Mouse (Mus musculus) adrenal gland, adult 2 months (tissue): ENCODE data around the gene Ccdc88c. TPM values are rescaled to one million over a fixed set of nuclear protein-coding genes. Genes with fewer than 3 reads are reported as not detected.
"Not testable (repeated sequence)": the region's sequence is repeated elsewhere in the genome, so short reads cannot be mapped to it uniquely, and the experiment has no call there.

Experiments
- DNase-seq: peaks from one replicate; pipeline ENCODE4 v3.0.0; 2021
- polyA plus RNA-seq: library from polyadenylated mRNA; depleted of rRNA; stranded (reverse); fragments of >200 nt; gene quantifications from 2 replicates; pipeline ENCODE4 v1.2.3, GENCODE M21; 2012
- total RNA-seq, 2 experiments: library from RNA; stranded (reverse); gene quantifications; 2 replicates each; pipeline ENCODE4 v1.2.3; 2021

Gene Ccdc88c
- total and polyA plus RNA-seq, 3 experiments, result 1.3 to 2.2 (median 1.8) TPM

DNA sequence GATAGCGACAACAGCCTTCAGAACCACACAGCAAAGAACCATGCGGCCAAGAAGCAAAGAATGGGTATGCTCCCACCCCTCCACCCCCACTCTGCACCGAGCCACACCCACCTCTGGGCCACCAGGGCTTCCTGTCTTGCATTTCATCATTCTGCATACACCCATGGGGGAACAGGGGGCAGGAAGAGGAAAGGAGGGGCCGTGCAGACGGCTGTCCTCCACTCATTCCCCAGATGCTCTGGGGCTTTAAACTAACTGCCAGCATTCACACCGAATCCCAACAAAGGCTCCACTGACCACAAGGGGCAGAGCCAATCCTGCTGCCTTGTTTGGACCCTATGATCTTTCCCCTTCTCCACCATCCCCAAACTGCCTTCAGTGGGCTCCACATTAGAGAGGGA is 10.9 kb downstream of the Ccdc88c start:
- peak; percentile 17 for DNase-seq

- no peak for DNase-seq
Observed at GRCm38 (mm10) chr12:101016412-101016928, 12.4 kb downstream of the Ccdc88c start.

DNA sequence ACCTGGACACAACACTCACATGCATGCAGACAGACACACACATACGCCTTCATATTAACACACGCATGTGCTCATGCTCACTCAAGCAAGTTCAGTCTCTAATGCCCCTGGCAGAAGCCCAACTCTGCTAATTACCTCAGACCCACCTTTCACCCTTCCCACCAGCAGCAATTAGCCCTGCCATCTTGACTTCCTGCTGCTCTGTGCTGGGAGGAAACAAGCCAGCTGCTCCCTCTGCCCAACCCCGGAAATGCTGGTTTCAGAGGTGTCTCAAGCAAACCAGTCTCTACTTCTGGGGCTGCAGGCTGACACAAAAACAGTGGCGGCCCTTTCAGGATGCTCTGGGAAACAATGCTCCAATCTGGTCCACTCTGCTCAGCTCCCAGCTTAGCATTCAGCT is 12.9 kb downstream of the Ccdc88c start:
- peak; percentile 11 for DNase-seq

GRCm38 (mm10) chr12:101015165-101015560 is 13.7 kb downstream of the Ccdc88c start:
- no peak for DNase-seq

- DNase-seq, result no peak
Observed at GRCm38 (mm10) chr12:101014549-101015164, 14.2 kb downstream of the Ccdc88c start.

GRCm38 (mm10) chr12:101013668-101014067 is 15.2 kb downstream of the Ccdc88c start:
- DNase-seq, result not testable (repeated sequence)

- no peak for DNase-seq
Observed at GRCm38 (mm10) chr12:101013078-101013665, 15.7 kb downstream of the Ccdc88c start.

DNA sequence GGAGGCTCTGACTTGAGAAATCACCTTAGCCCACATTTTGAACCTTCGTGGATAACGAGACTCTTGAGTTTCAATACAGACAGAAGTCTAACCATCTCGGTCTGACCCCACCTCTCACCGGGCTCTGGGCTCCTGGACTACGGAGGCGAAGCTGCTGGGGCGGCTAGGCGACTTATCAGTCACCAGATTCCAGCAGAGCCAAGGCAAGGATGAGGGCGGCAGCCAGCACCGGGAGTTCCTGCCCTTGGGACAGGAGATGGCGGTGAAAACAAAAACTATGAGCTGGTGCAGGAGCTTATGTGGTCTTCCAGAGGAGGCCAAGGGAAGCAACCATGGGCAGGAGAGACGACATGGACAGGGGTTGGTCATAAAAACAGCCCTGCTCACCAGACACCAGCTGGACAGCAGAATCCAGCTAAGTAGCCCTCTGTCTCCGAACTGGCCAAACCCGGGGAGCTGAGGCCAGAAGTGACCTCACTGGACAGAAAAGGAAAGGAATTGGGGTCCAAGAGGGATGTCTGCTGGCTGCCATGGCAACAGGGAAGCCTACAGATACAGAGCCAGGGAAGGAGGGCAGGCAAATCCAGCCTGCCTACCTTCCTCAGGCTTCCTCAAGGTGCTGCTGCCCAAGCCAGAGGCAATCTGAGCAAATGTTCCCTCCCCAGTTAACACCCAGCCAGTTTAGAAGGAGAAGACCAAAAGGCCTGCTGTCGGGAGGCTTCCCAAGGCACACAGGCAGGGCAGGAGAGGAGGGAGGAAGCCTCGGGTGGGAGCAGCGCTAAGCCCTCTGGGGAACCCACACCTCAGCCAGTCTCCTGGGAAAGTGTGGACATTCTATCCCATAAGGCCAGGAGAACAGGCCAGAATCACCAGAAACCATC is 16.4 kb downstream of the Ccdc88c start:
- DNase-seq, result peak; percentile 17

GRCm38 (mm10) chr12:101011017-101011416 is 17.8 kb downstream of the Ccdc88c start:
- DNase-seq, result no peak

DNA sequence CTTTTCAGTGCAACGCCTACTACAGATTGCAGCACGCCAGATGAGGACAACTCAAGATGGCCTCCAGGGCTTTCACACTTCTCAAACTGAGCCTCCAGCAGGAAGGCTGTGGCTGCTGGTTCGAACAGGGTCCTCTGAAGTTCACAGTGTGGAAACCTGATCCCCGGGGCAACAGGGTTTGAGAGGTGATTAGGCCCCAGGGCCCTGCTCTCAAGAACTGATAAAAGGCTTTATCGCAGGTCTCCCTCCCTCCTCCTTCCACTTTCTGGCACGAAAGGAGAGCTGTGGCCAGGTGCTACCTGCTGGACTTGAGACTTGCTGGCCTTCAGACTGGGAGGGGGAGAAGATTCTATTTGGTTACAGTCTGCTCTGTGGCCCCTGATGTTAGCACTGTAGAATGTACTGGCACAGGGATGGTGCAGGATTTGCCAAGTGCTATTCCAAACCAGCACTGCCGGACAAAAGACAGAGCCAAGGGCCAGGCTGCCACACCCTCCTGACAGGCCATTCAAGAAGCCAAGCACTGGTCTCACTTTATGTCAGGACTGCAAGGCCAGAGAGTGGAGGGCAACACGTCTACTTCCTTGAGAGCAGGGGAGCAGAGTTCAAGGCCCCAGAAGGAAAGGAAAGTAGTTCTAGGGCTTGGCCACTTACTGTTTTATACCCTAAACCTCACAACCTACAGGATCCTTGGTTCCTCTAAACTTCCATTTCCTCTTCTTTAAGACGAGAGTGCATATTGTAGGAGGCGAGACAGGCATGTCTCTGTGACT is 18.5 kb downstream of the Ccdc88c start:
- no peak for DNase-seq

DNA sequence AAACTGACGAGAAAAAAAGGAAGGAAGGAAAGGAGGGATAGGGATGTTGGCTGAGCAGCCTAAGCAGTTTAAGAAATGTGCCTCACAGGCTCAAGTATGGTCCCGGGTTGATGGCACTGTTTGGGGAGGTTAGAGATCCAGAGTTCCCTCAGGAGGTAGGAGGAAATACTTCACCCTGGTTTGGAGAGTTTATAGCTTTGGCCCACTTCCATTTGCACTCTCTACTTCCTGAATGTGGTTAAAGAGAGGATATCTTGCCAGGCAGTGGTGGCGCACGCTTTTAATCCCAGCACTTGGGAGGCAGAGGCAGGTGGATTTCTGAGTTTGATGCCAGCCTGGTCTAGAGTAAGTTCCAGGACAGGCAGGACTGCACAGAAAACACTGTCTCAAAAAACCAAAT is 19.6 kb downstream of the Ccdc88c start:
- no peak for DNase-seq

GRCm38 (mm10) chr12:101008648-101009047 is 20.2 kb downstream of the Ccdc88c start:
- DNase-seq, result no peak

DNA sequence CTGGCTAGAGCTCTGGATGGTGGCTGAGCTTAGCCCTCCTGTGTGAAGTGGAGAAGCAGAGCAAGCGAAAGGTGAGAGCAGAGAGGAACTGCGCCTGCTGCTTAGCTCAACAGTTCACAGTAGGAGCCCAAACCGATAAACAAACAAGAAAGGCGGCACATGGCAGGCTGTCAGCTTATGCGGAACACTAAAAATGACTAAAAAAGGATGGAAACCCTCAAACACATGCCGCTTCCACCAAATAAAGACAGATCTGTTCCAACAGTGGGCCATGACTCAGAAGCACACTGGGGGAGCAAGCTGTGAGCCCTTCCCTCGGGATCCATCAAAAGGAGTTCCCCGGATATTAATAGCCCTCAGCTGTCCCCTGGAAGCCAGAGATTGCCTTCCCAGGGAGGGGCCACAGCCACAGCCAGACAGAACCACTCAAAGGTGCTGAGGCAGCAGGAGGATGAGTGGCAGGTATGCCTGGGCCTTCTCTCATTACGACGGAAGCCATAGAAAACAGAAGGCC is 20.8 kb downstream of the Ccdc88c start:
- DNase-seq, result no peak

DNA sequence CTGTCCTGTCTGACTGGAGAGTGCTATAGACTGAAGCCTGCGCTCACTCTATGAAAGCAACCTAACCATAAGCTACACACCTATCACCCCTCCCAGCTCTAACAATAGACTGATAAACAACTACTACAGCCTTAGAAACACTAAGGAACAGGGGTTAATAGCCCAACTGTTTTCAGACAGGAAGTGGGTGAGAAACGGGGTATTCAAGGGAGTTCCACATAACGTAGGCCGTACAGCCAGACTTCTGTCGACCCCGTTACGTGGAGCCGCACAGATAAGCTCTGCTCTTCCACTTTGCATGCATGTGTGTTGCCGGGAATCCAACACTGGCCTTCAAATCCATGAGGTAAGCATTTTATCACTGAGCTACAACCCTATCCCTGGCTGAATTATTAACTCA is 21.4 kb downstream of the Ccdc88c start:
- DNase-seq, result no peak

GRCm38 (mm10) chr12:101005665-101006420 is 23.0 kb downstream of the Ccdc88c start:
- no peak for DNase-seq

GRCm38 (mm10) chr12:101004982-101005381 is 23.9 kb downstream of the Ccdc88c start:
- no peak for DNase-seq

- no peak for DNase-seq
Observed at GRCm38 (mm10) chr12:101002801-101003513, 25.9 kb downstream of the Ccdc88c start.

GRCm38 (mm10) chr12:100999061-100999954 is 29.5 kb downstream of the Ccdc88c start:
- no peak for DNase-seq

DNA sequence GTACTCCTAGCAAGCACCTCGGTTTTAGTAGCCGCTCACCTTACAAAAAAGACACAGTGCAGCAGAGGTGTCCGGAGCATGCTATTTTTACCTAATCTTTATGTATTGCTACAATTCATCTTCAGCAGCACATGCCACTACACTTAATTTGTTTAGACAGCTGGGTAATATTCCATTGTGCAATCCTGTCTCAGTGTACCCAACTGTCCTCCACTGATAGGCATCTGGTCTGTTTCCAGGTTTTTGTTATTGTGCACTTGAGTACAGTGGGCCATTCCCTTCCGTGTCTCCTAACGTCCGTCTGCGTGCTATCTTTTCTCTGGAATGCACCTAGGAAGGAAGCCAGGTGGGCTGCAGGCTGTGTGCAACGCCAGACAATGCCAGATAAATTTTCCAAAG is 30.3 kb downstream of the Ccdc88c start:
- DNase-seq, result no peak
